Mouse (Mus musculus) c-Kit-positive CD71-positive TER-119-negative erythroid progenitor cells, embryonic 14.5 days (primary cell): Measurements from ENCODE around the gene Mylk.
"Not testable (repeated sequence)": the region's sequence is repeated elsewhere in the genome, so short reads cannot be mapped to it uniquely, and the experiment has no call there.

Experiments
- DNase-seq: peaks from one replicate; pipeline ENCODE4 v3.0.0-alpha.2; 2013; ENCODE audit warnings: low read depth

The Mylk gene

GRCm38 (mm10) chr16:34770127-34770526, 25.1 kb downstream of the Mylk start:
- DNase-seq: no peak

- DNase-seq: no peak
These were observed 27.5 kb downstream of the Mylk start for GRCm38 (mm10) chr16:34772445-34773032.

- no peak for DNase-seq
These were observed 37.4 kb downstream of the Mylk start for GRCm38 (mm10) chr16:34782442-34782841.

- no peak for DNase-seq
These were observed 38.5 kb downstream of the Mylk start for GRCm38 (mm10) chr16:34783536-34783935.

GRCm38 (mm10) chr16:34784675-34785074, 39.7 kb downstream of the Mylk start:
- DNase-seq: no peak

- DNase-seq: no peak
These were observed 47.5 kb downstream of the Mylk start for GRCm38 (mm10) chr16:34792555-34792954.

- DNase-seq: no peak
These were observed 48.0 kb downstream of the Mylk start for GRCm38 (mm10) chr16:34793000-34793399.

- no peak for DNase-seq
These were observed 56.2 kb downstream of the Mylk start for GRCm38 (mm10) chr16:34801222-34801621.

GRCm38 (mm10) chr16:34804286-34805010, 59.4 kb downstream of the Mylk start:
- no peak for DNase-seq

GRCm38 (mm10) chr16:34806883-34807767, 62.1 kb downstream of the Mylk start:
- DNase-seq: no peak

- DNase-seq: no peak
These were observed 62.8 kb downstream of the Mylk start for GRCm38 (mm10) chr16:34807768-34808275.

GRCm38 (mm10) chr16:34812165-34812564, 67.2 kb downstream of the Mylk start:
- no peak for DNase-seq

- DNase-seq: not testable (repeated sequence)
These were observed 68.2 kb downstream of the Mylk start for GRCm38 (mm10) chr16:34813161-34813560.

- no peak for DNase-seq
These were observed 68.6 kb downstream of the Mylk start for GRCm38 (mm10) chr16:34813570-34813969.

GRCm38 (mm10) chr16:34814612-34815011, 69.6 kb downstream of the Mylk start:
- no peak for DNase-seq

GRCm38 (mm10) chr16:34816548-34816947, 71.5 kb downstream of the Mylk start:
- DNase-seq: no peak

- DNase-seq: no peak
These were observed 80.2 kb downstream of the Mylk start for GRCm38 (mm10) chr16:34825111-34825744.

GRCm38 (mm10) chr16:34834477-34834876, 89.5 kb downstream of the Mylk start:
- DNase-seq: no peak

GRCm38 (mm10) chr16:34839004-34839703, 94.1 kb downstream of the Mylk start:
- no peak for DNase-seq

- DNase-seq: no peak
These were observed 94.8 kb downstream of the Mylk start for GRCm38 (mm10) chr16:34839704-34840331.

GRCm38 (mm10) chr16:34844783-34845182, 99.8 kb downstream of the Mylk start:
- no peak for DNase-seq
